Mouse (Mus musculus) ES-Bruce4 (cell line): ENCODE measurements around the gene Ocm.

ENCODE experiments used
- CTCF ChIP-seq: IDR thresholded peaks from one replicate; pipeline ENCODE4 v1.8.1; 2011; ENCODE audit warnings: low read depth, low read length
- EP300 ChIP-seq: IDR thresholded peaks from 2 replicates; pipeline ENCODE4 v1.6.1; 2011; ENCODE audit warnings: low read depth, low read length; ENCODE audit not compliant: insufficient read depth
- POLR2A ChIP-seq: IDR thresholded peaks from one replicate; pipeline ENCODE4 v1.8.1; 2011; ENCODE audit warnings: low read length; ENCODE audit not compliant: insufficient read depth

DNA sequence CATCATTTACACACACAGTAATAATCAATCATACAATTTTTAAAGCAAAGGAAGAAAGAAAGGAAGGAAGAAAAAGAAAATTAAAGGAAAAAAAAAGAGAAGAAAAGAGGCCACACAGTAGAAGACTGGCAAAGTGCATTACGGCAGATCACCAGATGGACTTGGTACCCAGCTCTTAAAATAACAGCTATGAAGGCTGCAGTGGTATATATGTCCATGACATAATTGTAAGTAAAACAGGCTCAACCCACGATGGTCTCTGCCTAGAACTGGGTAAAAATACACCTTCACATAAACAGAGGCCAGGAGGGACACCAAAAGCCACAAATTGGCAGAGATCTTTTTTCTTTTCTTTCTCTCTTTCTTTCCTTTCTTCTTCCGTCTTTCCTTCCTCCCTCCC is 23.4 kb upstream of the Ocm start:
- TF ChIP-seq POLR2A (no peak), CTCF (no peak), EP300 (no peak)
